Mouse (Mus musculus) MEL (cell line): Measurements from ENCODE around the gene Nat8l.

ENCODE experiments used
- CHD1 ChIP-seq: IDR thresholded peaks from 2 replicates; pipeline ENCODE4 v1.6.1; 2012; ENCODE audit warnings: low read depth, mild to moderate bottlenecking, inconsistent platforms, low read length, improper control_type of control experiment
- E2F4 ChIP-seq: IDR thresholded peaks from 2 replicates; pipeline ENCODE4 v1.6.1; 2011; ENCODE audit warnings: low read depth, low read length, improper control_type of control experiment, borderline replicate concordance
- ELF1 ChIP-seq: IDR thresholded peaks from 2 replicates; pipeline ENCODE4 v1.6.1; 2014; ENCODE audit warnings: low read depth, mild to moderate bottlenecking, inconsistent platforms, low read length, improper control_type of control experiment, moderate library complexity
- EP300 ChIP-seq, 2 experiments: IDR thresholded peaks; 2 replicates each; pipeline ENCODE4 v1.6.1; 2011; ENCODE audit warnings: improper control_type of control experiment in 2 of 2, low read length in 2 of 2, low read depth in 1 of 2, mild to moderate bottlenecking in 1 of 2
- MAFK ChIP-seq: IDR thresholded peaks from 2 replicates; pipeline ENCODE4 v1.6.1; 2011; ENCODE audit warnings: low read depth, mild to moderate bottlenecking, low read length, improper control_type of control experiment, borderline replicate concordance
- MAX ChIP-seq: IDR thresholded peaks from 2 replicates; pipeline ENCODE4 v1.6.1; 2011; ENCODE audit warnings: low read length, improper control_type of control experiment
- NELFE ChIP-seq: IDR thresholded peaks from 2 replicates; pipeline ENCODE4 v1.6.1; 2011; ENCODE audit warnings: low read depth, low read length, improper control_type of control experiment
- TAL1 ChIP-seq: IDR thresholded peaks from 2 replicates; pipeline ENCODE4 v1.6.1; 2012; ENCODE audit warnings: mild to moderate bottlenecking, inconsistent platforms, low read length, moderate library complexity, mixed read lengths
- UBTF ChIP-seq: IDR thresholded peaks from 2 replicates; pipeline ENCODE4 v1.6.1; 2012; ENCODE audit warnings: low read depth, mild to moderate bottlenecking, inconsistent platforms, low read length, improper control_type of control experiment, moderate library complexity, borderline replicate concordance; ENCODE audit not compliant: insufficient read depth
- USF2 ChIP-seq, 2 experiments: IDR thresholded peaks; 2 replicates each; pipeline ENCODE4 v1.6.1; 2011 to 2012; ENCODE audit warnings: improper control_type of control experiment in 2 of 2, low read length in 2 of 2, borderline replicate concordance in 1 of 2, inconsistent platforms in 1 of 2, low read depth in 1 of 2, mild to moderate bottlenecking in 1 of 2; ENCODE audit not compliant: insufficient read depth in 1 of 2
- ZKSCAN1 ChIP-seq: IDR thresholded peaks from 2 replicates; pipeline ENCODE4 v1.6.1; 2012; ENCODE audit warnings: low read depth, mild to moderate bottlenecking, inconsistent platforms, low read length, improper control_type of control experiment, moderate library complexity

- no peak for TF ChIP-seq MAFK
- TF ChIP-seq ELF1, result no peak
- TF ChIP-seq CHD1, result no peak
- TF ChIP-seq ZKSCAN1, result no peak
- no peak for TF ChIP-seq EP300 (IDR thresholded peaks at IDR 0.05; ENCODE audit: low read depth in 1 of 2, low read length in 2 of 2)
- TF ChIP-seq E2F4, result no peak
- TF ChIP-seq UBTF, result no peak
- TF ChIP-seq USF2 (IDR thresholded peaks at IDR 0.05; ENCODE audit: borderline replicate concordance in 1 of 2, insufficient read depth in 1 of 2, low read depth in 1 of 2, low read length in 2 of 2), result no peak
- TF ChIP-seq NELFE, result no peak
- no peak for TF ChIP-seq TAL1
- TF ChIP-seq MAX, result no peak
These were observed 6.9 kb downstream of the Nat8l start for GRCm38 (mm10) chr5:34002636-34003035.
